Mouse (Mus musculus): ENCODE measurements around the gene Parva.

The Parva gene

GRCm38 (mm10) chr7:112427357-112428157, at the start of gene Parva:
Gene Parva (plus strand): TSS chr7:112427505.
- in situ Hi-C loops (cut with MboI, MseI): no loop called here

- in situ Hi-C loops (cut with MboI, MseI): no loop called here
Observed at GRCm38 (mm10) chr7:112378056-112378455, 49.2 kb upstream of the Parva start.

- in situ Hi-C loops (cut with MboI, MseI): no loop called here
Observed at GRCm38 (mm10) chr7:112378476-112378875, 48.8 kb upstream of the Parva start.

GRCm38 (mm10) chr7:112386521-112386920, 40.8 kb upstream of the Parva start:
- in situ Hi-C loops (cut with MboI, MseI): no loop called here

GRCm38 (mm10) chr7:112387876-112388275, 39.4 kb upstream of the Parva start:
- in situ Hi-C loops (cut with MboI, MseI): no loop called here

- in situ Hi-C loops (cut with MboI, MseI): no loop called here
Observed at GRCm38 (mm10) chr7:112388363-112388875, 38.9 kb upstream of the Parva start.

GRCm38 (mm10) chr7:112389611-112390251, 37.6 kb upstream of the Parva start:
- in situ Hi-C loops (cut with MboI, MseI): no loop called here

GRCm38 (mm10) chr7:112390252-112390936, 36.9 kb upstream of the Parva start:
- in situ Hi-C loops (cut with MboI, MseI): no loop called here

GRCm38 (mm10) chr7:112390937-112391605, 36.2 kb upstream of the Parva start:
- in situ Hi-C loops (cut with MboI, MseI): no loop called here

- in situ Hi-C loops (cut with MboI, MseI): no loop called here
Observed at GRCm38 (mm10) chr7:112397786-112398185, 29.5 kb upstream of the Parva start.

GRCm38 (mm10) chr7:112399425-112400170, 27.7 kb upstream of the Parva start:
- in situ Hi-C loops (cut with MboI, MseI): loop anchor here (5.0 kb wide), 1 partner anchor 68 kb away; no protein-coding TSS in a partner anchor

GRCm38 (mm10) chr7:112400175-112400574, 27.1 kb upstream of the Parva start:
- in situ Hi-C loops (cut with MboI, MseI): loop anchor here (5.0 kb wide), 1 partner anchor 67 kb away; no protein-coding TSS in a partner anchor

GRCm38 (mm10) chr7:112405061-112405460, 22.2 kb upstream of the Parva start:
- in situ Hi-C loops (cut with MboI, MseI): loop anchor here (5.0 kb wide), 1 partner anchor 462 kb away; no protein-coding TSS in a partner anchor

- in situ Hi-C loops (cut with MboI, MseI): loop anchor here (5.0 kb wide), 1 partner anchor 462 kb away; no protein-coding TSS in a partner anchor
Observed at GRCm38 (mm10) chr7:112405578-112405977, 21.7 kb upstream of the Parva start.

- in situ Hi-C loops (cut with MboI, MseI): loop anchor here (5.0 kb wide), 1 partner anchor 460 kb away; no protein-coding TSS in a partner anchor
Observed at GRCm38 (mm10) chr7:112407597-112407996, 19.7 kb upstream of the Parva start.

- in situ Hi-C loops (cut with MboI, MseI): loop anchor here (5.0 kb wide), 1 partner anchor 457 kb away; no protein-coding TSS in a partner anchor
Observed at GRCm38 (mm10) chr7:112409991-112410390, 17.3 kb upstream of the Parva start.

- in situ Hi-C loops (cut with MboI, MseI): no loop called here
Observed at GRCm38 (mm10) chr7:112413286-112413685, 14.0 kb upstream of the Parva start.

- in situ Hi-C loops (cut with MboI, MseI): no loop called here
Observed at GRCm38 (mm10) chr7:112416058-112416526, 11.2 kb upstream of the Parva start.

- in situ Hi-C loops (cut with MboI, MseI): no loop called here
Observed at GRCm38 (mm10) chr7:112416730-112417513, 10.4 kb upstream of the Parva start.

- in situ Hi-C loops (cut with MboI, MseI): no loop called here
Observed at GRCm38 (mm10) chr7:112417598-112417997, 9.7 kb upstream of the Parva start.

Data from T-helper 2 cell (primary cell).